Mouse (Mus musculus) hindbrain, embryonic 11.5 days (tissue): ENCODE results near the gene Cblb. TPM values are rescaled to one million over a fixed set of nuclear protein-coding genes. Genes with fewer than 3 reads are reported as not detected.

ENCODE experiments used
- ATAC-seq: fragments of 200-750 bp; cut with Nextera tagmentation; 2 replicates; pipeline ENCODE4 v1.8.0; 2017; ENCODE audit warnings: mild to moderate bottlenecking, moderate TSS enrichment, moderate library complexity; ENCODE audit not compliant: low FRiP score
- DNase-seq: peaks from one replicate; pipeline ENCODE4 v3.0.0-alpha.2; 2015; ENCODE audit warnings: low spot score
- H3K27ac ChIP-seq: fragments of 300-500 bp; sonication (generic); 2 replicates; pipeline ENCODE4 v1.5.1; 2014; ENCODE audit warnings: mild to moderate bottlenecking, low read depth, low read length
- H3K27me3 ChIP-seq: fragments of 300-500 bp; sonication (generic); 2 replicates; pipeline ENCODE4 v1.6.1; 2014; ENCODE audit warnings: mild to moderate bottlenecking, low read length, moderate library complexity, mixed read lengths; ENCODE audit not compliant: control insufficient read depth, insufficient read depth
- H3K36me3 ChIP-seq: fragments of 300-500 bp; sonication (generic); 2 replicates; pipeline ENCODE4 v1.6.1; 2014; ENCODE audit warnings: mild to moderate bottlenecking, low read length, moderate library complexity, mixed read lengths; ENCODE audit not compliant: control insufficient read depth, insufficient read depth
- H3K4me1 ChIP-seq: fragments of 300-500 bp; sonication (generic); replicated peaks from 2 replicates; pipeline ENCODE4 v1.6.1; 2014; ENCODE audit warnings: low read length, mixed read lengths; ENCODE audit not compliant: control insufficient read depth, insufficient read depth
- H3K4me2 ChIP-seq: fragments of 300-500 bp; sonication (generic); replicated peaks from 2 replicates; pipeline ENCODE4 v1.6.1; 2014; ENCODE audit warnings: mild to moderate bottlenecking, low read depth, low read length
- H3K4me3 ChIP-seq: fragments of 300-500 bp; sonication (generic); 2 replicates; pipeline ENCODE4 v1.5.1; 2014; ENCODE audit warnings: low read depth, low read length
- H3K9ac ChIP-seq: fragments of 300-500 bp; sonication (generic); 2 replicates; pipeline ENCODE4 v1.6.1; 2014; ENCODE audit warnings: low read depth, low read length
- H3K9me3 ChIP-seq: fragments of 300-500 bp; sonication (generic); 2 replicates; pipeline ENCODE4 v1.6.1; 2016; ENCODE audit warnings: low read length; ENCODE audit not compliant: control insufficient read depth
- WGBS: fragments of 180-500 bp; shearing (Covaris S2); extraction: QIAGEN DNeasy Blood & Tissue Kit; methylation state at CpG from one replicate; pipeline ENCODE4 v1.1.7; 2014; 5-methylcytosine and 5-hydroxymethylcytosine counted together
- polyA plus RNA-seq: library from polyadenylated mRNA; unstranded; fragments of >200 nt; fragmentation: Nextera tagmentation; extraction: Ambion mirVana; gene quantifications from 2 replicates; pipeline ENCODE4 v1.2.1, GENCODE M21; 2014

Cblb gene
- polyA plus RNA-seq, 1 experiment from 2014 or later = 54.6 TPM

GRCm38 (mm10) chr16:52194040-52194439 is 163.0 kb downstream of the Cblb start:
- Histone ChIP-seq H3K9ac (no peak overlapping the region), H3K36me3 (peaks cover 7% of the 10 kb centered on the region; the same call in 1 of the 2 replicates), H3K27me3 (no peaks in the 10 kb centered on the region), H3K4me2 (no peak overlapping the region), H3K27ac (no peak overlapping the region), H3K4me1 (no peaks in the 10 kb centered on the region), H3K4me3 (no peak overlapping the region), H3K9me3 (no peaks in the 10 kb centered on the region)
- DNase-seq = no peak
- 93% methylated on average over 5 of the region's 5 CpGs for WGBS
- ATAC-seq = no peak

- Histone ChIP-seq H3K4me1 (no peaks in the 10 kb centered on the region), H3K9me3 (no peaks in the 10 kb centered on the region), H3K4me3 (no peak overlapping the region), H3K36me3 (peaks cover 7% of the 10 kb centered on the region; the same call in 1 of the 2 replicates), H3K27ac (no peak overlapping the region), H3K27me3 (no peaks in the 10 kb centered on the region), H3K9ac (no peak overlapping the region), H3K4me2 (no peak overlapping the region)
- ATAC-seq (no peak), DNase-seq (no peak)
- WGBS = 95% methylated on average over 3 of the region's 3 CpGs
Observed at GRCm38 (mm10) chr16:52194866-52195265, 163.8 kb downstream of the Cblb start.

- Histone ChIP-seq H3K4me2 (no peak overlapping the region), H3K4me3 (no peak overlapping the region), H3K36me3 (peaks cover 2% of the 10 kb centered on the region; the same call in 1 of the 2 replicates), H3K9me3 (no peaks in the 10 kb centered on the region), H3K27me3 (no peaks in the 10 kb centered on the region), H3K4me1 (no peaks in the 10 kb centered on the region), H3K27ac (no peak overlapping the region), H3K9ac (no peak overlapping the region)
- no peak for DNase-seq
- WGBS = 94% methylated on average over 7 of the region's 7 CpGs
- ATAC-seq = no peak
Observed at GRCm38 (mm10) chr16:52200107-52200506, 169.1 kb downstream of the Cblb start.

GRCm38 (mm10) chr16:52210844-52211606 is 180.0 kb downstream of the Cblb start:
- no peaks in the 10 kb centered on the region for H3K36me3 ChIP-seq
- H3K4me2 ChIP-seq = no peak overlapping the region
- no peak overlapping the region for H3K4me3 ChIP-seq
- 90% methylated on average over 8 of the region's 8 CpGs for WGBS
- ATAC-seq (no peak), DNase-seq (no peak)
- no peaks in the 10 kb centered on the region for H3K27me3 ChIP-seq
- no peaks in the 10 kb centered on the region for H3K9me3 ChIP-seq
- no peaks in the 10 kb centered on the region for H3K4me1 ChIP-seq
- no peak overlapping the region for H3K27ac ChIP-seq
- H3K9ac ChIP-seq = no peak overlapping the region

GRCm38 (mm10) chr16:52219069-52219468 is 188.0 kb downstream of the Cblb start:
- Histone ChIP-seq H3K36me3 (no peaks in the 10 kb centered on the region), H3K9ac (no peak overlapping the region), H3K27ac (no peak overlapping the region), H3K4me3 (no peak overlapping the region), H3K9me3 (no peaks in the 10 kb centered on the region), H3K27me3 (no peaks in the 10 kb centered on the region), H3K4me1 (no peaks in the 10 kb centered on the region), H3K4me2 (no peak overlapping the region)
- DNase-seq = peak; percentile 57
- 24% methylated on average over 2 of the region's 2 CpGs for WGBS
- ATAC-seq = no peak

GRCm38 (mm10) chr16:52222896-52223295 is 191.9 kb downstream of the Cblb start:
- 79% methylated on average over 4 of the region's 4 CpGs for WGBS
- no peaks in the 10 kb centered on the region for H3K9me3 ChIP-seq
- no peak overlapping the region for H3K9ac ChIP-seq
- no peaks in the 10 kb centered on the region for H3K4me1 ChIP-seq
- ATAC-seq = no peak
- no peak overlapping the region for H3K4me3 ChIP-seq
- H3K36me3 ChIP-seq = no peaks in the 10 kb centered on the region
- no peak for DNase-seq
- H3K4me2 ChIP-seq = no peak overlapping the region
- no peak overlapping the region for H3K27ac ChIP-seq
- H3K27me3 ChIP-seq = no peaks in the 10 kb centered on the region

GRCm38 (mm10) chr16:52229446-52229845 is 198.4 kb downstream of the Cblb start:
- H3K4me2 ChIP-seq = no peak overlapping the region
- no peaks in the 10 kb centered on the region for H3K4me1 ChIP-seq
- no peak overlapping the region for H3K9ac ChIP-seq
- no peak for ATAC-seq
- no peak for DNase-seq
- H3K4me3 ChIP-seq = no peak overlapping the region
- no peak overlapping the region for H3K27ac ChIP-seq
- H3K27me3 ChIP-seq = no peaks in the 10 kb centered on the region
- no peaks in the 10 kb centered on the region for H3K9me3 ChIP-seq
- no peaks in the 10 kb centered on the region for H3K36me3 ChIP-seq
- 68% methylated on average over 7 of the region's 7 CpGs for WGBS

- DNase-seq (no peak), ATAC-seq (no peak)
- Histone ChIP-seq H3K27ac (no peak overlapping the region), H3K27me3 (no peaks in the 10 kb centered on the region), H3K4me2 (no peak overlapping the region), H3K9ac (no peak overlapping the region), H3K4me1 (no peaks in the 10 kb centered on the region), H3K36me3 (no peaks in the 10 kb centered on the region), H3K9me3 (no peaks in the 10 kb centered on the region), H3K4me3 (no peak overlapping the region)
- 74% methylated on average over 2 of the region's 2 CpGs for WGBS
Observed at GRCm38 (mm10) chr16:52229930-52230329, 198.9 kb downstream of the Cblb start.

GRCm38 (mm10) chr16:52242144-52242543 is 211.1 kb downstream of the Cblb start:
- no peak for DNase-seq
- no peak for ATAC-seq
- Histone ChIP-seq H3K4me3 (no peak overlapping the region), H3K4me1 (no peaks in the 10 kb centered on the region), H3K36me3 (no peaks in the 10 kb centered on the region), H3K27me3 (no peaks in the 10 kb centered on the region), H3K27ac (no peak overlapping the region), H3K9me3 (no peaks in the 10 kb centered on the region), H3K9ac (no peak overlapping the region), H3K4me2 (no peak overlapping the region)
- 63% methylated on average over 2 of the region's 2 CpGs for WGBS
